Mouse (Mus musculus): ENCODE measurements at regions not wholly inside any gene's neighbourhood (a gene's known extent, or its start where the extent isn't known, plus 50 kb on each side); places are given as distances from the start of the nearest gene placed in this dataset.

GRCm38 (mm10) chr15:51565543-51565942 is 2319.2 kb upstream of the Gm7489 start:
- DNase-seq (ENCODE audit: low spot score in 2 of 2) = no peak

GRCm38 (mm10) chr15:51570631-51571030 is 2314.1 kb upstream of the Gm7489 start:
- DNase-seq (ENCODE audit: low spot score in 2 of 2) = no peak

- DNase-seq (ENCODE audit: low spot score in 2 of 2) = no peak
These were observed 2310.1 kb upstream of the Gm7489 start for GRCm38 (mm10) chr15:51574538-51575105.

- no peak for DNase-seq (ENCODE audit: low spot score in 2 of 2)
These were observed 2301.1 kb upstream of the Gm7489 start for GRCm38 (mm10) chr15:51583636-51584035.

GRCm38 (mm10) chr15:51586146-51586545 is 2298.6 kb upstream of the Gm7489 start:
- DNase-seq (ENCODE audit: low spot score in 2 of 2) = no peak

- DNase-seq (ENCODE audit: low spot score in 2 of 2) = no peak
These were observed 2293.2 kb upstream of the Gm7489 start for GRCm38 (mm10) chr15:51591406-51592068.

- DNase-seq (ENCODE audit: low spot score in 2 of 2) = no peak
These were observed 2292.7 kb upstream of the Gm7489 start for GRCm38 (mm10) chr15:51592069-51592435.

GRCm38 (mm10) chr15:51592511-51593498 is 2291.9 kb upstream of the Gm7489 start:
- no peak for DNase-seq (ENCODE audit: low spot score in 2 of 2)

- DNase-seq (ENCODE audit: low spot score in 2 of 2) = no peak
These were observed 2290.6 kb upstream of the Gm7489 start for GRCm38 (mm10) chr15:51594060-51594459.

GRCm38 (mm10) chr15:51595655-51596054 is 2289.1 kb upstream of the Gm7489 start:
- no peak for DNase-seq (ENCODE audit: low spot score in 2 of 2)

GRCm38 (mm10) chr15:51597841-51598240 is 2286.9 kb upstream of the Gm7489 start:
- no peak for DNase-seq (ENCODE audit: low spot score in 2 of 2)

GRCm38 (mm10) chr15:51601128-51601855 is 2283.4 kb upstream of the Gm7489 start:
- DNase-seq (ENCODE audit: low spot score in 2 of 2) = no peak

- DNase-seq (ENCODE audit: low spot score in 2 of 2) = no peak
These were observed 2263.3 kb upstream of the Gm7489 start for GRCm38 (mm10) chr15:51621455-51621854.

- DNase-seq (ENCODE audit: low spot score in 2 of 2) = no peak
These were observed 2257.2 kb upstream of the Gm7489 start for GRCm38 (mm10) chr15:51627463-51627862.

- no peak for DNase-seq (ENCODE audit: low spot score in 2 of 2)
These were observed 2256.2 kb upstream of the Gm7489 start for GRCm38 (mm10) chr15:51628518-51628917.

- no peak for DNase-seq (ENCODE audit: low spot score in 2 of 2)
These were observed 2252.8 kb upstream of the Gm7489 start for GRCm38 (mm10) chr15:51631881-51632280.

GRCm38 (mm10) chr15:51633068-51633467 is 2251.6 kb upstream of the Gm7489 start:
- no peak for DNase-seq (ENCODE audit: low spot score in 2 of 2)

GRCm38 (mm10) chr15:51634726-51635125 is 2250.0 kb upstream of the Gm7489 start:
- DNase-seq (ENCODE audit: low spot score in 2 of 2) = no peak

GRCm38 (mm10) chr15:51635129-51635920 is 2249.4 kb upstream of the Gm7489 start:
- no peak for DNase-seq (ENCODE audit: low spot score in 2 of 2)

- no peak for DNase-seq (ENCODE audit: low spot score in 2 of 2)
These were observed 2247.1 kb upstream of the Gm7489 start for GRCm38 (mm10) chr15:51637570-51637969.

GRCm38 (mm10) chr15:51643772-51644311 is 2240.9 kb upstream of the Gm7489 start:
- DNase-seq (ENCODE audit: low spot score in 2 of 2) = peak in 1 of 2 experiments; percentile 15

Data from right cerebral cortex, postnatal 36 days (tissue).